Mouse (Mus musculus) neural tube, embryonic 14.5 days (tissue): ENCODE measurements around the gene Prkra. TPM values are rescaled to one million over a fixed set of nuclear protein-coding genes. Genes with fewer than 3 reads are reported as not detected.

ENCODE experiments used
- ATAC-seq: fragments of 200-750 bp; cut with Nextera tagmentation; 2 replicates; pipeline ENCODE4 v1.8.0; 2017; ENCODE audit warnings: low read depth, mild to moderate bottlenecking, moderate TSS enrichment, moderate library complexity
- H3K27ac ChIP-seq: fragments of 300-500 bp; sonication (generic); 2 replicates; pipeline ENCODE4 v1.5.1; 2014; ENCODE audit warnings: low read depth, mild to moderate bottlenecking, control low read depth, low read length, moderate library complexity, mixed read lengths
- H3K27me3 ChIP-seq: fragments of 300-500 bp; sonication (generic); 2 replicates; pipeline ENCODE4 v1.6.1; 2014; ENCODE audit warnings: low read length; ENCODE audit not compliant: control insufficient read depth, insufficient read depth
- H3K36me3 ChIP-seq: fragments of 300-500 bp; sonication (generic); 2 replicates; pipeline ENCODE4 v1.6.1; 2014; ENCODE audit warnings: low read length, mixed read lengths; ENCODE audit not compliant: control insufficient read depth, insufficient read depth
- H3K4me1 ChIP-seq: fragments of 300-500 bp; sonication (generic); 2 replicates; pipeline ENCODE4 v1.6.1; 2014; ENCODE audit warnings: low read length; ENCODE audit not compliant: control insufficient read depth, insufficient read depth
- H3K4me2 ChIP-seq: fragments of 300-500 bp; sonication (generic); 2 replicates; pipeline ENCODE4 v1.6.1; 2014; ENCODE audit warnings: mild to moderate bottlenecking, low read depth, low read length, control low read depth
- H3K4me3 ChIP-seq: fragments of 300-500 bp; sonication (generic); 2 replicates; pipeline ENCODE4 v1.5.1; 2014; ENCODE audit warnings: low read depth, low read length, control low read depth, mixed read lengths
- H3K9ac ChIP-seq: fragments of 300-500 bp; sonication (generic); replicated peaks from 2 replicates; pipeline ENCODE4 v1.6.1; 2014; ENCODE audit warnings: low read depth, mild to moderate bottlenecking, control low read depth, low read length, mixed read lengths
- H3K9me3 ChIP-seq: fragments of 300-500 bp; sonication (generic); 2 replicates; pipeline ENCODE4 v1.6.1; 2016; ENCODE audit warnings: low read length; ENCODE audit not compliant: control insufficient read depth
- WGBS: fragments of 180-500 bp; shearing (Covaris S2); extraction: QIAGEN DNeasy Blood & Tissue Kit; methylation state at CpG from one replicate; pipeline ENCODE4 v1.1.7; 2014; 5-methylcytosine and 5-hydroxymethylcytosine counted together
- polyA plus RNA-seq: library from polyadenylated mRNA; unstranded; fragments of >200 nt; fragmentation: Nextera tagmentation; extraction: Ambion mirVana; gene quantifications from 2 replicates; pipeline ENCODE4 v1.2.1, GENCODE M21; 2014

Prkra gene
- polyA plus RNA-seq, 1 experiment from 2014 or later, result 120 TPM

DNA sequence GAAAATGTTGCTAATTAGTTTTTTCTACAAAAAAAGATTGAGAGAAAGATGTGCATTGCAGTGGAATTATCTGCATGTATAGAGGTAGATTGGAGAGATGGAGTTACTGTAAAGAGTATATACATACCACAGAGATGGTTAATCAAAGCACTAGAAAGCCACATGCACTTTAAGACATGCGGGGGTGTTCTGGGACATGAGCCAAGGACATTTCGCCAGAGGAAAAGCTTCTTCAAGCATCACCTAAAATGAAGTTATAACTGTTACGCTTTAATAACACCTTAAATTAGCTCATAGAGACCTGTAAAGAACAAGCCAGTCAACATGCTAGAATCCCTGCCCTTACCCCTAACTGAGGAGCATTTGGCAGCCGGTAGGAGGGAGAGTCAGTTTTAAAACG is 19.4 kb upstream of the Prkra start:
- 85% methylated on average over 5 of the region's 5 CpGs for WGBS
- Histone ChIP-seq H3K36me3 (peaks cover 5% of the 10 kb centered on the region; the same call in 1 of the 2 replicates), H3K27me3 (no peaks in the 10 kb centered on the region), H3K4me2 (no peak overlapping the region), H3K4me3 (no peak overlapping the region), H3K9ac (no peak overlapping the region), H3K4me1 (0 out of 2 replicates have a peak, but pooled peaks cover 4% of the 10 kb centered on the region), H3K9me3 (no peaks in the 10 kb centered on the region), H3K27ac (no peak overlapping the region)
- no peak for ATAC-seq

DNA sequence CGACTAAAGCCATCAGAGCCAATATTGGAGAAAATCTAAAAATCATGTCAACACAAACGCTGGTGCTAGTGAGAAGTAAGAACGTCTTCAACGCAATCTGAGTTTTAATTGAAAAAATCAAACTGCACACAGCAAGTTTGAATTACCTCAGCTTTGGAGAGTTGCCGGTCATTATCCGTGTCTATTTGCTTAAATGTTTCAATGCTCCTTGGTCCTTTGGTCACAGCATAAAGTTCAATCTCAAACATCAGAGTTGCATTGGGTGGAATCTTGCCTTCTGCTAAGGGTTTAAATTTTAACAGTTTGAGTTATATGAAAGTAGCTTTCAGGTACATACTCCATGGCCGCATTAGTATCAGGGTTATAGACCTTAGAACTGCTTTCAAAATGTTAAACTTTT is 17.7 kb upstream of the Prkra start:
- ATAC-seq, result no peak
- 95% methylated on average over 7 of the region's 7 CpGs for WGBS
- no peak overlapping the region for H3K27ac ChIP-seq

DNA sequence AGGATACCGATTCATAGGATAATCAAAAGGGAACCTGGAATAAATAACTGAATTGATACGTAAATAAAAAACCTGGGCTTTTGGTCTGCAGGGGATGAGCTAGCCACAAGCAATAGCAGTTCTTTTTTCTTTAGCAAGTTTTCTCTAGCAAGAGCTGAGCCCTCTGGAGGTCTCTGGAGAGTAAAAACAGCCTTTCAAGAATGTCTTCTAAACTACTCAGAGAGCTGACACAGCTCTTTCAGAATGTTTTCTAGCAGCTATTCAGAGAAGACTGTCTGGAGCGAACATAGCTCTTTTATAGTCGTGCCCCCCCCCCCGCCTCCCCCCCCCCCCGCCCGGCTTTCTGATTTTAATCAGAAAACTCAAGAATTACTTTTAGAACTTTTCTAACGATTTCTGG is 11.6 kb upstream of the Prkra start:
- ATAC-seq, result no peak
- H3K9me3 ChIP-seq, result no peaks in the 10 kb centered on the region
- H3K4me3 ChIP-seq, result no peak overlapping the region
- no peaks in the 10 kb centered on the region; the same call in 1 of the 2 replicates for H3K36me3 ChIP-seq
- H3K9ac ChIP-seq, result no peak overlapping the region
- H3K4me2 ChIP-seq, result no peak overlapping the region
- no peak overlapping the region for H3K27ac ChIP-seq
- WGBS, result 56% methylated on average over 6 of the region's 8 CpGs
- no peaks in the 10 kb centered on the region for H3K4me1 ChIP-seq
- H3K27me3 ChIP-seq, result no peaks in the 10 kb centered on the region

More for the DNA sequence above, 17.7 kb upstream of the Prkra start:
- Histone ChIP-seq H3K4me1 (no peaks in the 10 kb centered on the region), H3K4me3 (no peak overlapping the region), H3K27me3 (no peaks in the 10 kb centered on the region), H3K4me2 (no peak overlapping the region), H3K36me3 (peaks cover 5% of the 10 kb centered on the region; the same call in 1 of the 2 replicates), H3K9ac (no peak overlapping the region), H3K9me3 (no peaks in the 10 kb centered on the region)

DNA sequence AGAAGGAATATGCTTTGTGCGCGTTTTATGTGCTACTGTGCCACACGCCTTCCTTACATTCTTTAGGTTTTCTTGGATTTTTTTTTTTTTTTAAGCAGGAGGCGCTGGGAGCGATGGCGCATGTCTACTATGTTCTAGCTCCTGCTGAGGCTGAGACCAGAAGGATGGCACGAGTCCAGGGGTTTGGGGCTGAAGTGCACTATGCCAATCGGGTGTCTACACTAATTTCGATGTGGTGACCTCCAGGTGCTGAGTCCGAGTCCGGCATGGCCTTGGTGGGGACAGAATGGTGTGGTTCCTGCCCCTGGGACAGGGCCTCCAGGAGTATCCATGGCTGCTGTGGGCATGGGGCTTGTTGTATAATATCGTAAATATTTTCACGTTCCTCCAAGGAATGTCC is 10.7 kb upstream of the Prkra start:
- 83% methylated on average over 13 of the region's 13 CpGs for WGBS
- no peaks in the 10 kb centered on the region for H3K4me1 ChIP-seq
- no peak for ATAC-seq
- H3K9me3 ChIP-seq, result no peaks in the 10 kb centered on the region
- no peaks in the 10 kb centered on the region for H3K27me3 ChIP-seq
- no peak overlapping the region for H3K4me2 ChIP-seq
- no peaks in the 10 kb centered on the region for H3K36me3 ChIP-seq
- H3K9ac ChIP-seq, result no peak overlapping the region
- no peak overlapping the region for H3K4me3 ChIP-seq
- H3K27ac ChIP-seq, result no peak overlapping the region

DNA sequence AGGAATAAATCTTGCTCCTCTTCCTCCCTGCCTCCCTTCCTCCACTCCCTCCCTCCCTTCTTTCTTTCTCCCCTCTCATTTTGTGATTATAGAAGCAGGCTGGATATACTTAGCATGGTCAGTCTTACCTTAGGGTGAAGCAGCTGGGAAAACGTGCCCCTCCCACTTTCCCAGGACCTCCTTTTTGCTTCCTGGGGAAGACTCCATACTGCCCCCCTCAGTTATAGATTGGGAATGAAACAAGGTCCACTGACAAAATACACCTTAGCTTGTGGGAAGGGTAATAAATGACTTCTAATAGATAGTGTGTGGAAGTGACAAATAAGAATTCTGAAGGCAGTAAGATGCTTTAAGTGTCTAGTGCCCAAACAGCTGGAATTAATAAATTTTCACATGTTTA is 8.2 kb upstream of the Prkra start:
- ATAC-seq, result no peak
- Histone ChIP-seq H3K4me1 (no peaks in the 10 kb centered on the region), H3K9ac (no peak overlapping the region), H3K4me2 (no peak overlapping the region), H3K4me3 (no peak overlapping the region), H3K27ac (no peak overlapping the region), H3K36me3 (no peaks in the 10 kb centered on the region), H3K9me3 (no peaks in the 10 kb centered on the region), H3K27me3 (no peaks in the 10 kb centered on the region)
- WGBS, result 11% methylated on average over 1 of the region's 1 CpGs

GRCm38 (mm10) chr2:76655444-76655843 is 7.6 kb upstream of the Prkra start:
- no peaks in the 10 kb centered on the region for H3K36me3 ChIP-seq
- no peaks in the 10 kb centered on the region for H3K27me3 ChIP-seq
- H3K27ac ChIP-seq, result no peak overlapping the region
- H3K9me3 ChIP-seq, result no peaks in the 10 kb centered on the region
- no peak for ATAC-seq
- H3K4me1 ChIP-seq, result no peaks in the 10 kb centered on the region
- no peak overlapping the region for H3K4me3 ChIP-seq
- no peak overlapping the region for H3K4me2 ChIP-seq
- WGBS, result 86% methylated on average over 3 of the region's 3 CpGs
- no peak overlapping the region for H3K9ac ChIP-seq

DNA sequence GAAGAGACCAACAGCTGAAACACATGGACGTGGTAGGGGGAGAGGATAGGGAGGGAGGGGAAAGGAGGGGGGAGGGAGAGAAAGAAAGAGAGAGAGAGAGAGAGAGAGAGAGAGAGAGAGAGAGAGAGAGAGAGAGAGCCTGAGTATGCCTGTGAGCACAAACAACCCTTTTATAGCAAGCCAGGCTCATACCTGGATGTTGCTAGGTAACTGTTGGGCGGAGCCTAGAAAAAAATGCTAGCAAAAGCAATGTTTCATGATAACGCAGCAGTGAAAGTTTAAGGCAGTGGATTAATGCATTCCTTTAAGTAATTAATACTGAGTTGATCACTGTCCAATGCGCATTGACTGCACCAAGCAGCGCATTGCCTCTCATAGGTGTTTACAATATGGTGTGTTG is 6.8 kb upstream of the Prkra start:
- H3K4me2 ChIP-seq, result no peak overlapping the region
- no peaks in the 10 kb centered on the region for H3K27me3 ChIP-seq
- WGBS, result 83% methylated on average over 5 of the region's 5 CpGs
- no peak overlapping the region for H3K4me3 ChIP-seq
- ATAC-seq, result no peak
- H3K4me1 ChIP-seq, result no peaks in the 10 kb centered on the region
- no peak overlapping the region for H3K27ac ChIP-seq
- H3K9ac ChIP-seq, result no peak overlapping the region
- no peaks in the 10 kb centered on the region for H3K9me3 ChIP-seq
- H3K36me3 ChIP-seq, result no peaks in the 10 kb centered on the region

GRCm38 (mm10) chr2:76653070-76653469 is 5.3 kb upstream of the Prkra start:
- H3K27me3 ChIP-seq, result no peaks in the 10 kb centered on the region
- no peak for ATAC-seq
- H3K36me3 ChIP-seq, result no peaks in the 10 kb centered on the region
- no peak overlapping the region for H3K4me2 ChIP-seq
- WGBS, result 98% methylated on average over 4 of the region's 4 CpGs
- H3K9me3 ChIP-seq, result no peaks in the 10 kb centered on the region
- H3K4me1 ChIP-seq, result peaks cover 3% of the 10 kb centered on the region; the same call in 1 of the 2 replicates
- H3K9ac ChIP-seq, result no peak overlapping the region
- H3K4me3 ChIP-seq, result no peak overlapping the region
- H3K27ac ChIP-seq, result no peak overlapping the region

GRCm38 (mm10) chr2:76648666-76649141 is 889 bp upstream of the Prkra start:
- peak; percentile 34; the same call in 1 of the 2 replicates for ATAC-seq
- H3K4me2 ChIP-seq, result peak overlapping the region; percentile 44
- no peaks in the 10 kb centered on the region for H3K9me3 ChIP-seq
- H3K27me3 ChIP-seq, result no peaks in the 10 kb centered on the region
- peak overlapping the region; percentile 91 for H3K27ac ChIP-seq
- peak overlapping the region; percentile 79; the same call in 1 of the 2 replicates for H3K4me3 ChIP-seq
- H3K9ac ChIP-seq, result peak overlapping the region; percentile 81
- peaks cover 8% of the 10 kb centered on the region for H3K4me1 ChIP-seq
- no peaks in the 10 kb centered on the region for H3K36me3 ChIP-seq
- 30% methylated on average over 13 of the region's 13 CpGs for WGBS
